Mouse (Mus musculus) ZHBTc4 (cell line): Measurements from ENCODE around the gene Gnb1.

Experiments used
- DNase-seq: peaks from one replicate; pipeline ENCODE4 v3.0.0-alpha.2; 2011; ENCODE audit warnings: low read depth, low spot score

The Gnb1 gene

GRCm38 (mm10) chr4:155490990-155491504 is at the start of gene Gnb1:
Gene Gnb1 (plus strand): TSS chr4:155491361.
- peak; percentile 94 for DNase-seq

GRCm38 (mm10) chr4:155442808-155443207 is 48.4 kb upstream of the Gnb1 start:
- DNase-seq, result no peak

- peak; percentile 65 for DNase-seq
Observed at GRCm38 (mm10) chr4:155451597-155451996, 39.6 kb upstream of the Gnb1 start.

GRCm38 (mm10) chr4:155458575-155458974 is 32.6 kb upstream of the Gnb1 start:
- DNase-seq, result no peak

GRCm38 (mm10) chr4:155463050-155463449 is 28.1 kb upstream of the Gnb1 start:
- DNase-seq, result no peak

- no peak for DNase-seq
Observed at GRCm38 (mm10) chr4:155463611-155464010, 27.6 kb upstream of the Gnb1 start.

- DNase-seq, result no peak
Observed at GRCm38 (mm10) chr4:155464061-155464460, 27.1 kb upstream of the Gnb1 start.

- DNase-seq, result no peak
Observed at GRCm38 (mm10) chr4:155465607-155466006, 25.6 kb upstream of the Gnb1 start.

- no peak for DNase-seq
Observed at GRCm38 (mm10) chr4:155466080-155466479, 25.1 kb upstream of the Gnb1 start.

GRCm38 (mm10) chr4:155467237-155468010 is 23.7 kb upstream of the Gnb1 start:
- DNase-seq, result no peak

- peak; percentile 95 for DNase-seq
Observed at GRCm38 (mm10) chr4:155468952-155469351, 22.2 kb upstream of the Gnb1 start, which contains the start of gene Tmem52. Gene Tmem52 (plus strand): TSS chr4:155469114.

- DNase-seq, result no peak
Observed at GRCm38 (mm10) chr4:155469590-155470262, 21.4 kb upstream of the Gnb1 start.

GRCm38 (mm10) chr4:155470263-155470953 is 20.8 kb upstream of the Gnb1 start:
- DNase-seq, result no peak

- DNase-seq, result no peak
Observed at GRCm38 (mm10) chr4:155470997-155471396, 20.2 kb upstream of the Gnb1 start.

GRCm38 (mm10) chr4:155471406-155471805 is 19.8 kb upstream of the Gnb1 start:
- DNase-seq, result no peak

GRCm38 (mm10) chr4:155472716-155473290 is 18.4 kb upstream of the Gnb1 start:
- DNase-seq, result no peak

GRCm38 (mm10) chr4:155473319-155473718 is 17.8 kb upstream of the Gnb1 start:
- DNase-seq, result peak; percentile 64

- DNase-seq, result peak; percentile 71
Observed at GRCm38 (mm10) chr4:155473796-155474195, 17.4 kb upstream of the Gnb1 start.

- DNase-seq, result peak; percentile 91
Observed at GRCm38 (mm10) chr4:155481381-155482124, 9.6 kb upstream of the Gnb1 start.

- DNase-seq, result no peak
Observed at GRCm38 (mm10) chr4:155482125-155482480, 9.1 kb upstream of the Gnb1 start.
